Mouse (Mus musculus) frontal cortex, postnatal 36 days (tissue): Measurements from ENCODE around the gene Olfr689.
"Not testable (repeated sequence)": the region's sequence is repeated elsewhere in the genome, so short reads cannot be mapped to it uniquely, and the experiment has no call there.

ENCODE experiments used
- DNase-seq, 2 experiments: peaks; one replicate each; pipeline ENCODE4 v3.0.0; 2022; ENCODE audit warnings: low spot score in 2 of 2

The Olfr689 gene

GRCm38 (mm10) chr7:105310865-105311264, at the start of gene Olfr689:
Olfr689 (plus strand) TSS chr7:105311165.
- no peak for DNase-seq

- DNase-seq: no peak
These were observed 38.5 kb upstream of the Olfr689 start for GRCm38 (mm10) chr7:105272426-105272825.

GRCm38 (mm10) chr7:105287795-105288194, 23.2 kb upstream of the Olfr689 start, which contains the start of gene Olfr688:
Olfr688 (plus strand) TSS chr7:105288095.
- DNase-seq: no peak

- DNase-seq: no peak
These were observed 20.9 kb upstream of the Olfr689 start for GRCm38 (mm10) chr7:105290051-105290450.

- DNase-seq: no peak
These were observed 14.3 kb downstream of the Olfr689 start for GRCm38 (mm10) chr7:105325302-105325701.

GRCm38 (mm10) chr7:105334004-105334403, 23.0 kb downstream of the Olfr689 start, which contains the start of gene Olfr690:
Olfr690 (minus strand) TSS chr7:105334104.
- no peak for DNase-seq

GRCm38 (mm10) chr7:105342170-105342569, 31.2 kb downstream of the Olfr689 start, which contains the start of gene Olfr691:
Olfr691 (minus strand) TSS chr7:105342270.
- DNase-seq: no peak

- no peak for DNase-seq
These were observed 31.8 kb downstream of the Olfr689 start for GRCm38 (mm10) chr7:105342752-105343151.

- not testable (repeated sequence) for DNase-seq
These were observed 45.1 kb downstream of the Olfr689 start for GRCm38 (mm10) chr7:105356064-105356463.

GRCm38 (mm10) chr7:105356487-105356886, 45.5 kb downstream of the Olfr689 start:
- not testable (repeated sequence) for DNase-seq

GRCm38 (mm10) chr7:105361713-105362112, 50.7 kb downstream of the Olfr689 start:
- no peak for DNase-seq

- DNase-seq: no peak
These were observed 56.3 kb downstream of the Olfr689 start for GRCm38 (mm10) chr7:105367268-105367667.

GRCm38 (mm10) chr7:105367930-105368329, 57.0 kb downstream of the Olfr689 start, which contains the start of gene Olfr692:
Olfr692 (plus strand) TSS chr7:105368230.
- DNase-seq: no peak

- no peak for DNase-seq
These were observed 57.6 kb downstream of the Olfr689 start for GRCm38 (mm10) chr7:105368521-105368920.
